Mouse (Mus musculus): Measurements from ENCODE around the gene Pik3c2a. TPM values are rescaled to one million over a fixed set of nuclear protein-coding genes. Genes with fewer than 3 reads are reported as not detected.

Gene Pik3c2a
- polyA plus RNA-seq, 1 experiment from 2014 or later: 16.4 TPM

DNA sequence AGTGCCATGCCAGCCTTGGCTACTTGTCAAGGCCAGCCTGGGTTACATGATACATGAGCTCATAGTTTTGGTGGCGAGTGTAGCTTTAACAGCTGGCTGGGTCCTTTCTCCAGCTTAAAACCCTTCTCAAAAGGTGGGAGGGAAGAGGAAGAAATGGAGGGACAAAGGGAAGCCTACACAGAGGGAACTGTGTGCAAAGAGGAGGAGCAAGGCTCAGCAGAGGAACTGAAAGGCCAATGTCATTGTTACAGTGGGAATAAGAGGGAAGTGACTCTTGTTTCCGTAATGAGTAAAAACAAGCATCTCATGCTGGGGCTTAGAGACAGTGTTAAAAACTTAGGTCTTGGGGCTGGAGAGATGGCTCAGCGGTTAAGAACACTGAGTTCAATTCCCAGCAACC is 3.4 kb upstream of the Pik3c2a start:
- Histone ChIP-seq H3K27me3 (replicated peaks) (no peaks in the 10 kb centered on the region), H3K9me3 (replicated peaks) (no peaks in the 10 kb centered on the region), H3K9ac (replicated peaks) (no peak overlapping the region), H3K4me1 (peaks cover 26% of the 10 kb centered on the region), H3K27ac (replicated peaks) (no peak overlapping the region), H3K4me3 (replicated peaks) (no peak overlapping the region), H3K4me2 (no peak overlapping the region), H3K36me3 (no peaks in the 10 kb centered on the region)
- WGBS: 87% methylated on average over 3 of the region's 3 CpGs
- ATAC-seq (ENCODE audit: low FRiP score): no peak

DNA sequence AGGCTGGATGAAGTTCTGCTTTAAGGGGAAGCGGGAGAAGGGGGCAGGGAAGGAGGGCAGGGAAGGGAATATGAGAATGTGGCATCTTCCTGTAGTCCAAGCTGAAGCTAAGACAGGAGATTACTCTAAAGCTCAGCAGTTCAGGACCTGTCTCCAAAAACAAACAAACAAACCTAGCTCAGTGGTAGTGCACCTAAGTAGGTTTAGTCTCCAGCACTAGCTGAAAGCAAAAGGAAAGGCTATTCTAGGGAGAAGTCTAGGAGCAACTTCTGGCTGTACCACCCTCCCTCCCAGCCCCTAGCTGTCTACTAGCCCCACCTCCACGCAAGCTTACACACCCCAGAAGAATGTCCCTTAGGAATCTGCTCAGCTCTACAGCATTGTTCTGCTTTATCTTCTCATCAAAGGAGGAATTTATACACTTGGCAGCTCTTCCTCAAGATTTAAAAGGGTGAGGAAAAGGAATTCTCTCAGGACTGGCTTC is 1.1 kb upstream of the Pik3c2a start:
- no peak for ATAC-seq (ENCODE audit: low FRiP score)
- H3K36me3 ChIP-seq: no peaks in the 10 kb centered on the region
- peak overlapping the region; percentile 72 for H3K4me2 ChIP-seq
- peak overlapping the region; percentile 98 for H3K4me3 ChIP-seq (replicated peaks)
- H3K9me3 ChIP-seq (replicated peaks): no peaks in the 10 kb centered on the region
- H3K27ac ChIP-seq (replicated peaks): peak overlapping the region; percentile 96
- H3K4me1 ChIP-seq: peaks cover 33% of the 10 kb centered on the region
- H3K27me3 ChIP-seq (replicated peaks): no peaks in the 10 kb centered on the region
- 0% methylated on average over 2 of the region's 2 CpGs for WGBS
- H3K9ac ChIP-seq (replicated peaks): peak overlapping the region; percentile 82

DNA sequence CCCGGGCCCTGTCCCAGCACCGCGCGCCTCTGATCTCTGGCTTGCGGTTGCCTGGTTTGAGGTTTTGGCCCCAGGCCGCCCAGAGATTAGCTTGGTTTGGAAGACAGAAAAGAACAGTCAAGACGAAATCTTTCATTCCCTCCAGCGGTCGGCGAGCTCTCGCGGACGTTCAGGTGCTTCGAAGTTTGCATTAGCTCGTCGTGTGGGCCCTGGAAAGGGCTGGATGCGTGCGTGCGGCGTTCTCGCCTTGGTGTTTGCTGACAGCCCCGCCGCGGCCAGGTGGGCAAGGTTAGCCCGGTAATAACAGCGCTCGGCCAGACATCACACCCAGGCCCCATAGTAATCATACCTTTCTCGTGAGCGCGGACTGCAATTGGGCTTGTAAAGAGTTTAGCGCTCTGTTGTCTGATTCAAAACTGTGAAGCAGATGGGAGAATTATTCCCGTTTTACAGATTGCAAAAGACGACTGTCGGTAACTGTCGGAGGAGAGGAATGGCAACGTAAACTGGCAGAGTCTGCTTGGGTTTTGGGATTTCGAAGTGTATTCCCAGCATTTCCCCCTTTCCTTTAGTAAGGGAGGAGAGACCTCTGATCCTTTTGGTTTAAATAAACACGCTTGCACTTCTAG is 562 bp upstream of the Pik3c2a start:
- H3K27me3 ChIP-seq (replicated peaks): no peaks in the 10 kb centered on the region
- peak overlapping the region; percentile 72 for H3K4me2 ChIP-seq
- H3K9me3 ChIP-seq (replicated peaks): no peaks in the 10 kb centered on the region
- under 1% methylated on average over 38 of the region's 38 CpGs for WGBS
- peak overlapping the region; percentile 96 for H3K27ac ChIP-seq (replicated peaks)
- no peak for ATAC-seq (ENCODE audit: low FRiP score)
- H3K4me3 ChIP-seq (replicated peaks): peak overlapping the region; percentile 98
- peak overlapping the region; percentile 82 for H3K9ac ChIP-seq (replicated peaks)
- H3K36me3 ChIP-seq: no peaks in the 10 kb centered on the region
- peaks cover 33% of the 10 kb centered on the region for H3K4me1 ChIP-seq

GRCm38 (mm10) chr7:116442226-116442625 is 1.0 kb downstream of the Pik3c2a start:
- H3K27ac ChIP-seq (replicated peaks): no peak overlapping the region
- 6% methylated on average over 7 of the region's 7 CpGs for WGBS
- peak overlapping the region; percentile 72 for H3K4me2 ChIP-seq
- peak overlapping the region; percentile 82 for H3K9ac ChIP-seq (replicated peaks)
- no peak for ATAC-seq (ENCODE audit: low FRiP score)
- no peaks in the 10 kb centered on the region for H3K9me3 ChIP-seq (replicated peaks)
- H3K4me3 ChIP-seq (replicated peaks): peak overlapping the region; percentile 98
- H3K36me3 ChIP-seq: peaks cover 5% of the 10 kb centered on the region; the same call in 1 of the 2 replicates
- H3K4me1 ChIP-seq: peaks cover 35% of the 10 kb centered on the region
- H3K27me3 ChIP-seq (replicated peaks): no peaks in the 10 kb centered on the region

GRCm38 (mm10) chr7:116441346-116441745 is 1.9 kb downstream of the Pik3c2a start:
- peak overlapping the region; percentile 72; the same call in 1 of the 2 replicates for H3K4me2 ChIP-seq
- no peak overlapping the region for H3K27ac ChIP-seq (replicated peaks)
- H3K27me3 ChIP-seq (replicated peaks): no peaks in the 10 kb centered on the region
- no peaks in the 10 kb centered on the region for H3K9me3 ChIP-seq (replicated peaks)
- ATAC-seq (ENCODE audit: low FRiP score): no peak
- H3K4me1 ChIP-seq: peaks cover 35% of the 10 kb centered on the region
- no peak overlapping the region for H3K9ac ChIP-seq (replicated peaks)
- no peak overlapping the region for H3K4me3 ChIP-seq (replicated peaks)
- 75% methylated on average over 1 of the region's 1 CpGs for WGBS
- peaks cover 5% of the 10 kb centered on the region; the same call in 1 of the 2 replicates for H3K36me3 ChIP-seq

DNA sequence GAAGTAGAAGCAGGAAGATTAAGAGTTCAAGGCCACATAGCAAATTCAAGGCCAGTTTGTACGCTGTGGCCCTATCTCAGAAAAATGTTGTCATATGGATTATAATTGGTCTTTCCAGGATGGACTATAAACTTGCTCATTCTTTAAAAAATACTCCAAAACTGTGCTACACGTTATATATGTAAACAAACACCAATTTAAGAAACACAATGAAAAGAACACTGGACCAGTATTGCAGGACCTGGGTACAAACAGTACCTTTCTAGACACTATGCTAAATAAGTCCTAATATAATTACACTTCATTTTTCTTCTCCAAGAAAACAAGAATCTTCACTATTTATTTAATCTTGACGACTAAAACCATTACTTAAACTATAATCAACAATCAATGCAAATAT is 11.6 kb downstream of the Pik3c2a start:
- Histone ChIP-seq H3K4me1 (no peaks in the 10 kb centered on the region), H3K4me3 (replicated peaks) (no peak overlapping the region), H3K9ac (replicated peaks) (no peak overlapping the region), H3K9me3 (replicated peaks) (no peaks in the 10 kb centered on the region), H3K4me2 (no peak overlapping the region), H3K36me3 (no peaks in the 10 kb centered on the region), H3K27ac (replicated peaks) (no peak overlapping the region), H3K27me3 (replicated peaks) (no peaks in the 10 kb centered on the region)
- WGBS: 92% methylated on average over 3 of the region's 3 CpGs
- no peak for ATAC-seq (ENCODE audit: low FRiP score)

GRCm38 (mm10) chr7:116430926-116431325 is 12.3 kb downstream of the Pik3c2a start:
- 85% methylated on average over 2 of the region's 2 CpGs for WGBS
- ATAC-seq (ENCODE audit: low FRiP score): no peak

DNA sequence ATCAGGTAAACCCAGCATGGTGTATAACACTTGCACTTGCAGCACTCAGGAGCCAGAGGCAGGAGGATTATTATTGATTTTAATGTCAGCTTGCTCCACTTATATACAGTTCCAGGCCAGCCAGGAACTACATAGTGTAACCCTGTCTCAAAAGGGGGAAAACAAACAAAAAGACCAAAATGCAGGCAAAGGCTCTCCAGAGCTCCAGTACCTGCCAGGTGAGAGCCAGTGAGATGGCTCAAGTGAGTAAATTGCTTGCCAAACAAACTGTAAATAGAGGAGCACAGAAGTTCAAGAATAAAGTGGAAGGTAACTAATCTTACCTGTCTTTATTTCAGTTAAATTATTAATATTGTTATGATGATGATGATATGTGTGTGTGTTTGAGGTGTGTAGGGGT is 16.0 kb downstream of the Pik3c2a start:
- no peak for ATAC-seq (ENCODE audit: low FRiP score)
- no peaks in the 10 kb centered on the region for H3K27me3 ChIP-seq (replicated peaks)

More at GRCm38 (mm10) chr7:116430926-116431325, 12.3 kb downstream of the Pik3c2a start:
- H3K36me3 ChIP-seq: no peaks in the 10 kb centered on the region
- H3K4me1 ChIP-seq: no peaks in the 10 kb centered on the region
- no peak overlapping the region for H3K4me2 ChIP-seq
- H3K9me3 ChIP-seq (replicated peaks): no peaks in the 10 kb centered on the region
- no peak overlapping the region for H3K4me3 ChIP-seq (replicated peaks)
- no peak overlapping the region for H3K27ac ChIP-seq (replicated peaks)
- H3K9ac ChIP-seq (replicated peaks): no peak overlapping the region
- no peaks in the 10 kb centered on the region for H3K27me3 ChIP-seq (replicated peaks)

GRCm38 (mm10) chr7:116425771-116426170 is 17.5 kb downstream of the Pik3c2a start:
- no peaks in the 10 kb centered on the region for H3K9me3 ChIP-seq (replicated peaks)
- no peaks in the 10 kb centered on the region for H3K27me3 ChIP-seq (replicated peaks)
- no peak overlapping the region for H3K4me3 ChIP-seq (replicated peaks)
- no peaks in the 10 kb centered on the region for H3K36me3 ChIP-seq
- H3K27ac ChIP-seq (replicated peaks): no peak overlapping the region
- H3K4me2 ChIP-seq: no peak overlapping the region
- no peak overlapping the region for H3K9ac ChIP-seq (replicated peaks)
- 87% methylated on average over 6 of the region's 6 CpGs for WGBS
- no peaks in the 10 kb centered on the region for H3K4me1 ChIP-seq
- ATAC-seq (ENCODE audit: low FRiP score): no peak

More for the DNA sequence above, 16.0 kb downstream of the Pik3c2a start:
- H3K27ac ChIP-seq (replicated peaks): no peak overlapping the region
- no peaks in the 10 kb centered on the region for H3K36me3 ChIP-seq
- no peak overlapping the region for H3K4me2 ChIP-seq
- H3K9me3 ChIP-seq (replicated peaks): no peaks in the 10 kb centered on the region
- no peak overlapping the region for H3K4me3 ChIP-seq (replicated peaks)
- no peaks in the 10 kb centered on the region for H3K4me1 ChIP-seq
- no peak overlapping the region for H3K9ac ChIP-seq (replicated peaks)

- no peak overlapping the region for H3K9ac ChIP-seq (replicated peaks)
- no peak overlapping the region for H3K27ac ChIP-seq (replicated peaks)
- H3K9me3 ChIP-seq (replicated peaks): no peaks in the 10 kb centered on the region
- no peak overlapping the region for H3K4me2 ChIP-seq
- peaks cover 11% of the 10 kb centered on the region; the same call in 1 of the 2 replicates for H3K36me3 ChIP-seq
- H3K4me3 ChIP-seq (replicated peaks): no peak overlapping the region
- H3K4me1 ChIP-seq: no peaks in the 10 kb centered on the region
- no peaks in the 10 kb centered on the region for H3K27me3 ChIP-seq (replicated peaks)
- no peak for ATAC-seq (ENCODE audit: low FRiP score)
Observed at GRCm38 (mm10) chr7:116421081-116421480, 22.2 kb downstream of the Pik3c2a start.

DNA sequence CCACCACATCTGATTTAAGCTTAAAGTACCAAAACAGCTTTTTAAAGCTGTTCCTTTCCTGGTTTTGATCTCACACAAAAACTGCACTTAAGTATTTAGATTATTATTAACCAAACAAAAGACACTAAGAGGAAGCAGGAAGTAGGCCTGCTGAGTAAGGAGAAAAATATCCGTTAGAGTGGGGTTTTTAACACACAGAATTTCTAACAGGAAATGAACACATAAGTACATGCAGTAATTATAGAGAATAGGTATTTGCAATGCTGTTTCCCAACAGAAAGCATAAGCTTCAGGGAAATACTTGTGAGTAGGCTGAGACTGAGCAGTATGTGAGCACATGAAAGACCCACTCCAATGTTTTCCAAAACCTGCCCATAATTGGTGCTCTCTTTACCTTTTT is 33.8 kb downstream of the Pik3c2a start:
- no peak overlapping the region for H3K27ac ChIP-seq (replicated peaks)
- H3K9ac ChIP-seq (replicated peaks): no peak overlapping the region
- ATAC-seq (ENCODE audit: low FRiP score): no peak
- no peak overlapping the region for H3K4me3 ChIP-seq (replicated peaks)
- H3K4me2 ChIP-seq: no peak overlapping the region
- H3K36me3 ChIP-seq: no peaks in the 10 kb centered on the region
- no peaks in the 10 kb centered on the region for H3K27me3 ChIP-seq (replicated peaks)
- 63% methylated on average over 1 of the region's 1 CpGs for WGBS
- H3K4me1 ChIP-seq: no peaks in the 10 kb centered on the region
- H3K9me3 ChIP-seq (replicated peaks): no peaks in the 10 kb centered on the region

- Histone ChIP-seq H3K36me3 (no peaks in the 10 kb centered on the region), H3K4me1 (no peaks in the 10 kb centered on the region), H3K27ac (replicated peaks) (no peak overlapping the region), H3K4me2 (no peak overlapping the region), H3K27me3 (replicated peaks) (no peaks in the 10 kb centered on the region), H3K4me3 (replicated peaks) (no peak overlapping the region), H3K9me3 (replicated peaks) (no peaks in the 10 kb centered on the region), H3K9ac (replicated peaks) (no peak overlapping the region)
- 88% methylated on average over 3 of the region's 3 CpGs for WGBS
- no peak for ATAC-seq (ENCODE audit: low FRiP score)
Observed at GRCm38 (mm10) chr7:116392329-116392728, 50.9 kb downstream of the Pik3c2a start.
